Mouse (Mus musculus): ENCODE data around the gene Rgl1. TPM values are rescaled to one million over a fixed set of nuclear protein-coding genes. Genes with fewer than 3 reads are reported as not detected.

The Rgl1 gene
- polyA plus RNA-seq, 1 experiment = 49.2 TPM

- peaks cover 2% of the 10 kb centered on the region; the same call in 1 of the 2 replicates for H3K36me3 ChIP-seq (ENCODE audit: control insufficient read depth, insufficient read depth, low read length)
These were observed 223.3 kb downstream of the Rgl1 start for GRCm38 (mm10) chr1:152542747-152543378.

GRCm38 (mm10) chr1:152540304-152540887 is 225.8 kb downstream of the Rgl1 start:
- Histone ChIP-seq H3K4me1 (ENCODE audit: control insufficient read depth, insufficient read depth, low read length) (no peaks in the 10 kb centered on the region), H3K27me3 (ENCODE audit: control insufficient read depth, insufficient read depth, low read length) (no peaks in the 10 kb centered on the region), H3K36me3 (ENCODE audit: control insufficient read depth, insufficient read depth, low read length) (no peaks in the 10 kb centered on the region; the same call in 1 of the 2 replicates), H3K4me3 (ENCODE audit: control insufficient read depth, low read depth, low read length) (no peak overlapping the region), H3K27ac (ENCODE audit: control insufficient read depth, insufficient read depth, low read depth, low read length) (no peak overlapping the region)
- no peak for TF ChIP-seq CTCF (IDR thresholded peaks at IDR 0.05; ENCODE audit: control insufficient read depth, insufficient read depth, insufficient replicate concordance, low read depth, low read length)
- no peak for TF ChIP-seq POLR2A (IDR thresholded peaks at IDR 0.05; ENCODE audit: control insufficient read depth, low read depth, low read length)

More at GRCm38 (mm10) chr1:152542747-152543378, 223.3 kb downstream of the Rgl1 start:
- Histone ChIP-seq H3K4me1 (ENCODE audit: control insufficient read depth, insufficient read depth, low read length) (no peaks in the 10 kb centered on the region), H3K27me3 (ENCODE audit: control insufficient read depth, insufficient read depth, low read length) (no peaks in the 10 kb centered on the region), H3K27ac (ENCODE audit: control insufficient read depth, insufficient read depth, low read depth, low read length) (no peak overlapping the region), H3K4me3 (ENCODE audit: control insufficient read depth, low read depth, low read length) (no peak overlapping the region)
- TF ChIP-seq CTCF (IDR thresholded peaks at IDR 0.05; ENCODE audit: control insufficient read depth, insufficient read depth, insufficient replicate concordance, low read depth, low read length) (no peak), POLR2A (IDR thresholded peaks at IDR 0.05; ENCODE audit: control insufficient read depth, low read depth, low read length) (no peak)

- Histone ChIP-seq H3K4me3 (ENCODE audit: control insufficient read depth, low read depth, low read length) (no peak overlapping the region), H3K27me3 (ENCODE audit: control insufficient read depth, insufficient read depth, low read length) (no peaks in the 10 kb centered on the region), H3K27ac (ENCODE audit: control insufficient read depth, insufficient read depth, low read depth, low read length) (no peak overlapping the region), H3K4me1 (ENCODE audit: control insufficient read depth, insufficient read depth, low read length) (no peaks in the 10 kb centered on the region), H3K36me3 (ENCODE audit: control insufficient read depth, insufficient read depth, low read length) (peaks cover 2% of the 10 kb centered on the region; the same call in 1 of the 2 replicates)
- TF ChIP-seq POLR2A (IDR thresholded peaks at IDR 0.05; ENCODE audit: control insufficient read depth, low read depth, low read length) (no peak), CTCF (IDR thresholded peaks at IDR 0.05; ENCODE audit: control insufficient read depth, insufficient read depth, insufficient replicate concordance, low read depth, low read length) (no peak)
These were observed 227.3 kb downstream of the Rgl1 start for GRCm38 (mm10) chr1:152538817-152539216.

- Histone ChIP-seq H3K36me3 (ENCODE audit: control insufficient read depth, insufficient read depth, low read length) (peaks cover 2% of the 10 kb centered on the region; the same call in 1 of the 2 replicates), H3K4me3 (ENCODE audit: control insufficient read depth, low read depth, low read length) (no peak overlapping the region), H3K27ac (ENCODE audit: control insufficient read depth, insufficient read depth, low read depth, low read length) (no peak overlapping the region), H3K27me3 (ENCODE audit: control insufficient read depth, insufficient read depth, low read length) (no peaks in the 10 kb centered on the region), H3K4me1 (ENCODE audit: control insufficient read depth, insufficient read depth, low read length) (no peaks in the 10 kb centered on the region)
- TF ChIP-seq POLR2A (IDR thresholded peaks at IDR 0.05; ENCODE audit: control insufficient read depth, low read depth, low read length) (no peak), CTCF (IDR thresholded peaks at IDR 0.05; ENCODE audit: control insufficient read depth, insufficient read depth, insufficient replicate concordance, low read depth, low read length) (no peak)
These were observed 229.0 kb downstream of the Rgl1 start for GRCm38 (mm10) chr1:152537186-152537585.

GRCm38 (mm10) chr1:152536416-152537018 is 229.6 kb downstream of the Rgl1 start:
- Histone ChIP-seq H3K4me3 (ENCODE audit: control insufficient read depth, low read depth, low read length) (no peak overlapping the region), H3K27me3 (ENCODE audit: control insufficient read depth, insufficient read depth, low read length) (no peaks in the 10 kb centered on the region), H3K4me1 (ENCODE audit: control insufficient read depth, insufficient read depth, low read length) (no peaks in the 10 kb centered on the region), H3K27ac (ENCODE audit: control insufficient read depth, insufficient read depth, low read depth, low read length) (0 out of 2 replicates have a peak overlapping the region, but pooled peaks have one; percentile 40), H3K36me3 (ENCODE audit: control insufficient read depth, insufficient read depth, low read length) (peaks cover 2% of the 10 kb centered on the region; the same call in 1 of the 2 replicates)
- TF ChIP-seq CTCF (IDR thresholded peaks at IDR 0.05; ENCODE audit: control insufficient read depth, insufficient read depth, insufficient replicate concordance, low read depth, low read length) = no peak
- no peak for TF ChIP-seq POLR2A (IDR thresholded peaks at IDR 0.05; ENCODE audit: control insufficient read depth, low read depth, low read length)

- H3K36me3 ChIP-seq (ENCODE audit: control insufficient read depth, insufficient read depth, low read length) = peaks cover 2% of the 10 kb centered on the region; the same call in 1 of the 2 replicates
- no peaks in the 10 kb centered on the region for H3K4me1 ChIP-seq (ENCODE audit: control insufficient read depth, insufficient read depth, low read length)
- H3K27ac ChIP-seq (ENCODE audit: control insufficient read depth, insufficient read depth, low read depth, low read length) = no peak overlapping the region
- TF ChIP-seq POLR2A (IDR thresholded peaks at IDR 0.05; ENCODE audit: control insufficient read depth, low read depth, low read length) (no peak), CTCF (IDR thresholded peaks at IDR 0.05; ENCODE audit: control insufficient read depth, insufficient read depth, insufficient replicate concordance, low read depth, low read length) (no peak)
- no peak overlapping the region for H3K4me3 ChIP-seq (ENCODE audit: control insufficient read depth, low read depth, low read length)
- no peaks in the 10 kb centered on the region for H3K27me3 ChIP-seq (ENCODE audit: control insufficient read depth, insufficient read depth, low read length)
These were observed 231.6 kb downstream of the Rgl1 start for GRCm38 (mm10) chr1:152534531-152534930.

DNA sequence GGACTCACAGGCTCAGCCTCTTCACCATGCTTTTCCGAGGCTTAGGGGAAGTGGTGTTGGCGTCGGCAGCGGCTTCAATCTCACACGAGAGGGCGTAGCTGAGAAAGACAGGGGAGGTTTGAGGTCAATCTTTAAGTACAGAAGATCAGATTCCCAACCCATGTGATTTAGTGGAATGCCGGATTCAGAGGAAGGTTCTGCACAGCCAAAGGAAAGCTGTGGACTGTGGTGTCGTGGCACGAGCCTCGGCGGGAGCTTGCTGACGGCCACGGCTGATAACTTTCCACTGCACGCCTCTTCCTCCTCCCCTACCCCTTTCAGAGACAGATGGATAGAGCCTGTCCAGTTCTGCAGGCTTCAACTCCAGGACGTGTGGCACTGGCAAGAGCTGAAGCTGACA is 234.7 kb downstream of the Rgl1 start:
- peaks cover 2% of the 10 kb centered on the region; the same call in 1 of the 2 replicates for H3K36me3 ChIP-seq (ENCODE audit: control insufficient read depth, insufficient read depth, low read length)
- TF ChIP-seq POLR2A (IDR thresholded peaks at IDR 0.05; ENCODE audit: control insufficient read depth, low read depth, low read length) = no peak
- peak; percentile 14; the same call in 1 of the 2 replicates for TF ChIP-seq CTCF (IDR thresholded peaks at IDR 0.05; ENCODE audit: control insufficient read depth, insufficient read depth, insufficient replicate concordance, low read depth, low read length)
- H3K27me3 ChIP-seq (ENCODE audit: control insufficient read depth, insufficient read depth, low read length) = no peaks in the 10 kb centered on the region
- no peak overlapping the region for H3K4me3 ChIP-seq (ENCODE audit: control insufficient read depth, low read depth, low read length)
- no peaks in the 10 kb centered on the region; the same call in 1 of the 2 replicates for H3K4me1 ChIP-seq (ENCODE audit: control insufficient read depth, insufficient read depth, low read length)
- 0 out of 2 replicates have a peak overlapping the region, but pooled peaks have one; percentile 40 for H3K27ac ChIP-seq (ENCODE audit: control insufficient read depth, insufficient read depth, low read depth, low read length)
